Mouse (Mus musculus) heart, embryonic 14.5 days (tissue): ENCODE results near the gene Nlrx1. TPM values are rescaled to one million over a fixed set of nuclear protein-coding genes. Genes with fewer than 3 reads are reported as not detected.

Source experiments
- ATAC-seq: fragments of 200-750 bp; cut with Nextera tagmentation; 2 replicates; pipeline ENCODE4 v1.8.0; 2017; ENCODE audit warnings: low read depth, moderate TSS enrichment; ENCODE audit not compliant: insufficient number of reproducible peaks, insufficient read depth, low FRiP score
- H3K27ac ChIP-seq, 2 experiments: fragments of 200-500 bp in 1 of 2; fragments of 300-500 bp in 1 of 2; sonication (generic) in 1 of 2; replicated peaks in 1 of 2; 2 replicates each; pipeline ENCODE4 v1.5.1; 2012 to 2014; ENCODE audit warnings: low read depth in 2 of 2, low read length in 2 of 2, control low read depth in 1 of 2, mild to moderate bottlenecking in 1 of 2, mixed read lengths in 1 of 2; ENCODE audit not compliant: control insufficient read depth in 1 of 2, insufficient read depth in 1 of 2
- H3K27me3 ChIP-seq: fragments of 300-500 bp; sonication (generic); 2 replicates; pipeline ENCODE4 v1.6.1; 2014; ENCODE audit warnings: mild to moderate bottlenecking, low read length, control low read depth; ENCODE audit not compliant: control insufficient read depth, insufficient read depth
- H3K36me3 ChIP-seq: fragments of 300-500 bp; sonication (generic); 2 replicates; pipeline ENCODE4 v1.6.1; 2014; ENCODE audit warnings: mild to moderate bottlenecking, control low read depth, low read length, mixed read lengths; ENCODE audit not compliant: control insufficient read depth, insufficient read depth
- H3K4me1 ChIP-seq, 2 experiments: fragments of 200-500 bp in 1 of 2; fragments of 300-500 bp in 1 of 2; sonication (generic) in 1 of 2; 2 replicates each; pipeline ENCODE4 v1.6.1; 2012 to 2014; ENCODE audit warnings: low read length in 2 of 2, control low read depth in 1 of 2, mixed read lengths in 1 of 2; ENCODE audit not compliant: control insufficient read depth in 2 of 2, insufficient read depth in 2 of 2
- H3K4me2 ChIP-seq: fragments of 300-500 bp; sonication (generic); 2 replicates; pipeline ENCODE4 v1.6.1; 2014; ENCODE audit warnings: mild to moderate bottlenecking, low read length
- H3K4me3 ChIP-seq, 2 experiments: fragments of 200-500 bp in 1 of 2; fragments of 300-500 bp in 1 of 2; sonication (generic) in 1 of 2; 2 replicates each; pipeline ENCODE4 v1.5.1; 2012 to 2014; ENCODE audit warnings: low read length in 2 of 2, mild to moderate bottlenecking in 2 of 2, control low read depth in 1 of 2, low read depth in 1 of 2, moderate library complexity in 1 of 2; ENCODE audit not compliant: control insufficient read depth in 1 of 2, insufficient read depth in 1 of 2
- H3K9ac ChIP-seq: fragments of 300-500 bp; sonication (generic); 2 replicates; pipeline ENCODE4 v1.6.1; 2014; ENCODE audit warnings: mild to moderate bottlenecking, low read length
- H3K9me3 ChIP-seq: fragments of 300-500 bp; sonication (generic); 2 replicates; pipeline ENCODE4 v1.6.1; 2016; ENCODE audit warnings: low read length, control low read depth; ENCODE audit not compliant: control insufficient read depth
- WGBS: fragments of 180-500 bp; shearing (Covaris S2); extraction: QIAGEN DNeasy Blood & Tissue Kit; methylation state at CpG from one replicate; pipeline ENCODE4 v1.1.7; 2014; 5-methylcytosine and 5-hydroxymethylcytosine counted together
- polyA plus RNA-seq: library from polyadenylated mRNA; unstranded; fragments of >200 nt; fragmentation: Nextera tagmentation; extraction: Ambion mirVana; gene quantifications from 2 replicates; pipeline ENCODE4 v1.2.1, GENCODE M21; 2014

The Nlrx1 gene
- polyA plus RNA-seq, 1 experiment from 2014 or later, result 7.0 TPM

DNA sequence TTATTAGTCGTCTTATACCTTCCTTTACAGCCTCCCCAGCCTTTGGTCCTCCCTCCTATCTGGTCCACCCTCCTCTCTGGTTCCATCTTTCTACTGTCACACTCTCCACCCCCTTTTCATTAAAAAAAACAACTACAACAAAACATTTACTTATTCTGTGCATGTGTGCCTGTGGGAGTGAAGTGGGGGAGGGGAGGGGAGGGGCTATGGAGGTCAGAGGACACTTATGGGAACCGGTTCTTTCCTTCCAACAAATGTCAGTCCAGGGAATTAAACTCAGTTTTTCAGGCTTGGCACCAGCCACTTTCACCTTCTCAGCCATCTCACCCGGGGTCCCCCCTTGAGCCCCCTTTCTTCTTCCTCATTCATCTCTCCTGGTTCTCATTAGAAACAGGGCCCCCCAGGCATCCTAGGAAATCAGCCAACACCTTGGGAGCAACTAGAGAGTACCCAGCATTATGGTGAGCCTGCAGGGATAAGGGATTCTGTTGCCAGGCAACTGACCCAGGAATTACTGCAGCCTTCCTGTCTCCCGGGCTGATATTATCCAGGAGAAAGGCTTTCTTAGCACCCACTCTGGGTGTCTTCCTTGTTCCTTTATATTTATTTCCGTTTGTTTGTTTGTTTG is 13.8 kb downstream of the Nlrx1 start:
- Histone ChIP-seq H3K9ac (no peak overlapping the region), H3K4me3 (no peak overlapping the region), H3K27me3 (peaks cover 3% of the 10 kb centered on the region; the same call in 1 of the 2 replicates), H3K4me2 (no peak overlapping the region), H3K36me3 (0 out of 2 replicates have a peak, but pooled peaks cover 2% of the 10 kb centered on the region), H3K4me1 (peaks cover 5 to 14% of the 10 kb centered on the region in 2 experiments; a peak in 3 of 4 replicates), H3K27ac (no peak overlapping the region), H3K9me3 (no peaks in the 10 kb centered on the region)
- WGBS, result 18% methylated on average over 5 of the region's 5 CpGs
- ATAC-seq, result no peak

DNA sequence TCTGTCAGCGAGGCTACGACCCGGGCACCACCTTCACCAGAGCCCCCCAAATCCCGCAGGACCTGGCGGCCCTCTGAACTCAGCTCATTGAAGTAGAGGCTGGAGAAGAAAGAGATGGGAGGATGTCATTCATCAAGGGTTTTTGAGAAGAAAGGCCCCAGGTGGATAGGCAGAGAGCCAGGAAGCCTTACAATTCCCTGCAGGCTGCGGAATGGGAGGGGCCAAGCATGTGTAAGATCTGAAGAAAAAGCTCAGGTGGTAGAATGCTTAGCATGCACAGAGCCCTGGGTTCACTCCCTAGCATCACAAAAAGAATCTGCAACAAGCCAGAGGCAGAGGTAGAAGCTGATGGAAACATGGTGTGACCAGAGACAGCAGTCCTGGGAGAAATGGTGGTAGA is 15.0 kb downstream of the Nlrx1 start:
- H3K9ac ChIP-seq, result no peak overlapping the region

DNA sequence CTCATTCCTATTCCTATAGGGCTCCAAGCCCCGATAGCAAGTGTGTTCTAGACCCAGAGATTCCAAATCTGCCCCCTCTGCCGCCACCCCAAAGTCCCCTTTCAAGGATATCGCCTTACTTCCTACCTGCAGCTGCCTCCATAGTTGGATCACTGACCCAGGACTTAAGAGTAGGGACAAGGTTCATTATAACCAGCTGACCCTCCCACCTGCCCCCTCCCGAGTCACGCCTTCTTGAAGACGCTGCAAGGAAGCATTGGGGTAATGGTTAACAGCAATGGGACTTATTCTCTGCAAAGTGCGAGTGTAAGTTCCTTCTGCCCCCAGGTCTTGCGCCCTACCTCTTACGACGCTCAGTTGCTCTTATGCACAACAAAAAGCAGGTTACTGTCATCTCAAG is 17.1 kb downstream of the Nlrx1 start, which contains the start of gene Pdzd3:
TSS of gene Pdzd3 (minus strand) at position 158 of the 400 bp plus-strand sequence.
- Histone ChIP-seq H3K27me3 (peaks cover 8% of the 10 kb centered on the region; the same call in 1 of the 2 replicates), H3K9me3 (no peaks in the 10 kb centered on the region), H3K27ac (no peak within 1 kb of the TSS), H3K4me1 (peaks cover 5 to 19% of the 10 kb centered on the region in 2 experiments; a peak in 3 of 4 replicates), H3K4me3 (no peak within 1 kb of the TSS), H3K36me3 (0 out of 2 replicates have a peak, but pooled peaks cover 2% of the 10 kb centered on the region), H3K4me2 (no peak within 1 kb of the TSS), H3K9ac (no peak within 1 kb of the TSS)
- 70% methylated on average over 10 of the region's 10 CpGs for WGBS
- ATAC-seq, result no peak

More for the DNA sequence above, 15.0 kb downstream of the Nlrx1 start:
- ATAC-seq, result no peak
- Histone ChIP-seq H3K4me2 (no peak overlapping the region), H3K36me3 (0 out of 2 replicates have a peak, but pooled peaks cover 2% of the 10 kb centered on the region), H3K27me3 (peaks cover 3% of the 10 kb centered on the region; the same call in 1 of the 2 replicates), H3K4me1 (peaks cover 5 to 19% of the 10 kb centered on the region in 2 experiments; a peak in 3 of 4 replicates), H3K9me3 (no peaks in the 10 kb centered on the region), H3K4me3 (no peak overlapping the region), H3K27ac (no peak overlapping the region)
- WGBS, result 77% methylated on average over 6 of the region's 6 CpGs

GRCm38 (mm10) chr9:44250445-44250844 is 18.0 kb downstream of the Nlrx1 start:
- Histone ChIP-seq H3K9me3 (no peaks in the 10 kb centered on the region), H3K27me3 (peaks cover 8% of the 10 kb centered on the region; the same call in 1 of the 2 replicates), H3K4me2 (no peak overlapping the region), H3K9ac (no peak overlapping the region), H3K27ac (no peak overlapping the region), H3K4me1 (peaks cover 5 to 19% of the 10 kb centered on the region in 2 experiments; a peak in 3 of 4 replicates), H3K4me3 (no peak overlapping the region), H3K36me3 (0 out of 2 replicates have a peak, but pooled peaks cover 2% of the 10 kb centered on the region)
- no peak for ATAC-seq
- 50% methylated on average over 4 of the region's 4 CpGs for WGBS

- peak overlapping the region; percentile 52 for H3K4me2 ChIP-seq
- no peak for ATAC-seq
- 38% methylated on average over 26 of the region's 26 CpGs for WGBS
Observed at GRCm38 (mm10) chr9:44249181-44250146, 18.9 kb downstream of the Nlrx1 start.

GRCm38 (mm10) chr9:44247907-44248306 is 20.5 kb downstream of the Nlrx1 start:
- no peak overlapping the region for H3K27ac ChIP-seq
- ATAC-seq, result no peak

More at GRCm38 (mm10) chr9:44249181-44250146, 18.9 kb downstream of the Nlrx1 start:
- peaks cover 0 to 11% of the 10 kb centered on the region in 2 experiments; a peak in 2 of 4 replicates for H3K4me1 ChIP-seq
- peaks cover 8% of the 10 kb centered on the region; the same call in 1 of the 2 replicates for H3K27me3 ChIP-seq
- H3K9ac ChIP-seq, result peak overlapping the region; percentile 38; the same call in 1 of the 2 replicates
- H3K9me3 ChIP-seq, result no peaks in the 10 kb centered on the region
- H3K27ac ChIP-seq, result no peak overlapping the region
- H3K36me3 ChIP-seq, result 0 out of 2 replicates have a peak, but pooled peaks cover 2% of the 10 kb centered on the region
- H3K4me3 ChIP-seq, result no peak overlapping the region

DNA sequence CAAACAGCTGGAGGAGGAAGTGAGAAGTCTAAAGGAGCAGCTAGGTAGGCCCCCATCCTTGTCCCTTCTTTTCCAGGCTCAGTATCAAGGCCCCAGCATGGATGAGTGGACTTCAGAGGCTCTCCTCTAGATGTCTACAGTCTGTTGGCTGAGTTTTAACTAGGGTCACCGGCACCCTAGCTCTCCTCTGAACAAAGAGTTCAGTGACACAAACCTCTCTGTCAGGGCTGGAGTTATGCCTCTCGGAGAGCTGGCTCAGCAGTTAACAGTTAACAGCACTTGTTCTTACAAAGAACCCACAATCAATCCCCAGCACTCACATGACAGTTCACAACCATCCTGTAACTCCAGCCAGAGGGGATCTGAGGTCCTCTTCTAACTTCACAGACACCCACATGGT is 24.8 kb downstream of the Nlrx1 start:
- H3K4me1 ChIP-seq, result no peaks in the 10 kb centered on the region
- no peak overlapping the region for H3K9ac ChIP-seq
- ATAC-seq, result no peak
- H3K4me3 ChIP-seq, result no peak overlapping the region
- H3K36me3 ChIP-seq, result no peaks in the 10 kb centered on the region
- 0 out of 2 replicates have a peak, but pooled peaks cover 5% of the 10 kb centered on the region for H3K27me3 ChIP-seq
- WGBS, result 43% methylated on average over 2 of the region's 2 CpGs
- no peak overlapping the region for H3K4me2 ChIP-seq
- H3K27ac ChIP-seq, result no peak overlapping the region
- no peaks in the 10 kb centered on the region for H3K9me3 ChIP-seq

More at GRCm38 (mm10) chr9:44247907-44248306, 20.5 kb downstream of the Nlrx1 start:
- Histone ChIP-seq H3K4me3 (no peak overlapping the region), H3K27me3 (peaks cover 8% of the 10 kb centered on the region; the same call in 1 of the 2 replicates), H3K9me3 (no peaks in the 10 kb centered on the region), H3K4me2 (no peak overlapping the region), H3K4me1 (peaks cover 0 to 9% of the 10 kb centered on the region in 2 experiments; a peak in 2 of 4 replicates), H3K9ac (no peak overlapping the region), H3K36me3 (0 out of 2 replicates have a peak, but pooled peaks cover 2% of the 10 kb centered on the region)
- WGBS, result 66% methylated on average over 6 of the region's 6 CpGs
